Mouse (Mus musculus): ENCODE results near the gene Neurod4. TPM values are rescaled to one million over a fixed set of nuclear protein-coding genes. Genes with fewer than 3 reads are reported as not detected.

The Neurod4 gene
- total RNA-seq, 2 experiments from 2014 or later, result 0.25 to 0.51 TPM

GRCm38 (mm10) chr10:130238318-130239209 is 41.5 kb downstream of the Neurod4 start:
- DNase-seq (ENCODE audit: low spot score in 2 of 2), result no peak

GRCm38 (mm10) chr10:130234576-130234975 is 45.5 kb downstream of the Neurod4 start:
- no peak for DNase-seq (ENCODE audit: low spot score in 2 of 2)

- DNase-seq (ENCODE audit: low spot score in 2 of 2), result no peak
Measured at GRCm38 (mm10) chr10:130232117-130232516, 47.9 kb downstream of the Neurod4 start.

- DNase-seq (ENCODE audit: low spot score in 2 of 2), result no peak
Measured at GRCm38 (mm10) chr10:130229584-130229983, 50.5 kb downstream of the Neurod4 start.

GRCm38 (mm10) chr10:130228246-130228645 is 51.8 kb downstream of the Neurod4 start:
- no peak for DNase-seq (ENCODE audit: low spot score in 2 of 2)

- DNase-seq (ENCODE audit: low spot score in 2 of 2), result no peak
Measured at GRCm38 (mm10) chr10:130225034-130225433, 55.0 kb downstream of the Neurod4 start.

Other genes starting within 250 kb of the Neurod4 start
- not detected for gene Olfr821, start 249.9 kb downstream of the Neurod4 start, total RNA-seq (2021)
- not detected for gene Olfr822, start 209.0 kb downstream of the Neurod4 start, total RNA-seq (2021)
- not detected for gene Olfr823, start 164.9 kb downstream of the Neurod4 start, total RNA-seq (2021)
- not detected for gene Olfr824, start 150.2 kb downstream of the Neurod4 start, total RNA-seq (2021)
- not detected for gene Olfr825, start 113.5 kb downstream of the Neurod4 start, total RNA-seq (2021)
- not detected for gene Olfr826, start 96.1 kb downstream of the Neurod4 start, total RNA-seq (2021)
- gene Olfr827, start 65.8 kb downstream of the Neurod4 start, total RNA-seq (2021), result not detected
- gene Tespa1, start 42.6 kb upstream of the Neurod4 start, total RNA-seq (2021), result under 1 TPM; 0.45 to 0.59 TPM
- gene Vmn2r84, start 114.1 kb upstream of the Neurod4 start, total RNA-seq (2021), result not detected
- gene Vmn2r85, start 149.5 kb upstream of the Neurod4 start, total RNA-seq (2021), result not detected
- gene Vmn2r86, start 175.8 kb upstream of the Neurod4 start, total RNA-seq (2021), result not detected
- gene Vmn2r87, start 217.2 kb upstream of the Neurod4 start, total RNA-seq (2021), result not detected